Mouse (Mus musculus): ENCODE data around the gene Il1rap. TPM values are rescaled to one million over a fixed set of nuclear protein-coding genes. Genes with fewer than 3 reads are reported as not detected.
A peak's percentile ranks its signal among the peaks of the same experiment; 100 is the strongest.

Gene Il1rap
- 5.5 and 7.8 TPM in 2 replicates for polyA plus RNA-seq (2016; fragmentation: Nextera tagmentation; extraction: Ambion mirVana)

DNA sequence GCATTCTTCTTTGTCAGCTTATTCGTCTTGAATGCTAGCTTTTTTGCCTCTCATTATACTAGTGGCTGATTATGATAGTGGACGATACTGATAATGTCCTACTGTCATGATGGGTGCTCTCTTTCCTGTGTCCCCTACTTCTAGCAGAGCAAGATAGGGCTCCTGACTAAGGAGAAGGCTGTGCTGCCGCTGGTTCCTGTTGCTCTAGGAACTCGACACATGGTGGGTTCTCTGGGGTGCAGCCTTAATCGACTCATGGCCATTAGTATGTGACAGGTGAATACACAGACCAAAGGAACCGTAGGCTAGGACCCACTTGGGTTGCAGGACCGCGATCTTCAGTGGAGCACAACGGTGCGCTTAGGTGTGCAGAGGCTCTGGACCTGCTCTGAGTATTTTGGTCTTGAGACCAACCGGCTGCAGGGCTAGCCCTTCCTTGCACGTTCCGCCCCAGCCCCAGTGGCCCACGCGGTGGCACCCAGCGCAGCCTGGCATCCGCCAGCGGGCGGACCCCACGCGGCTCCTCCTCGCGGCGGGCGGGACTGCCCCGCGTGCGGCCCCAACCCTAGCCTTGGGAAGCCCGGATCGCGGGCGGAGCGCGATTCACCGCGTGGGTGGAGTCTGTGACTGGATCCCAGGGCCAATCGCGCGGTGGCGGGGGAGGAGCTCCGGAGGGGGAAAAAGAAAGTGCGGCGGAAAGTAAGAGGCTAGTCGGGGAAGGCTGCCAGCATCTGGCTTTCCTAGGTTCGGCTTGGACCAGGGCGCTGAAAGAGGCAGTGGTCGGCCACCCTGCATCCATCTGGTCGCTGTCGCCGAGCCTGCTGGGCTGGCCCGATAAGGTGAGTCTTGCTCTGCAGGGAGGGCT lies at the start of gene Il1rap:
Il1rap (plus strand) TSS at position 657 of the 865 bp plus-strand sequence.
- 2% methylated on average over 47 of the region's 51 CpGs for WGBS
- Histone ChIP-seq H3K4me3 (peak within 1 kb of the TSS; percentile 61), H3K9me3 (no peaks in the 10 kb centered on the region), H3K27ac (replicated peaks) (no peak within 1 kb of the TSS), H3K4me2 (replicated peaks) (peak within 1 kb of the TSS; percentile 83), H3K9ac (replicated peaks) (peak within 1 kb of the TSS; percentile 54), H3K4me1 (no peaks in the 10 kb centered on the region), H3K36me3 (no peaks in the 10 kb centered on the region), H3K27me3 (peaks cover 7% of the 10 kb centered on the region)
- ATAC-seq (ENCODE audit: low FRiP score, low read depth): peak; percentile 97

DNA sequence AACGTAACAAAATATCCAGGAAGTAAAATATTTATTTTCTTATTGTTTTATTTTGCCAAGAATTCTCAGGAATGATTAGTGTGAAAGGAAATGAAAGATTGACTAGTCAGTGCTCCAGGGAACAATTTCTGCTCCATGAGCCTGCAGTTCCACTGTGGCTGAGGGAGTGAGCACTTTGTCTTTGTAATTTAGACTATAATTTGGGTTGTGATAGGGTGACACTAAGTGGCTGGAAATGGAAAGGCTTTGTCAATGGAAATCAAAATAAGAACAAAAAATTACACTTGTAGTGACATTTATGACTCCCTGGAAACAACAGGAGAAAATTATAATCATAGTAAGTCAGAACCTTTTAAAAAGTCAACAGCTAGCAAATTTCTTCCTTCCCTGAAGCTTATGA lies 49.2 kb upstream of the Il1rap start:
- 86% methylated on average over 1 of the region's 1 CpGs for WGBS
- no peaks in the 10 kb centered on the region for H3K9me3 ChIP-seq
- ATAC-seq (ENCODE audit: low FRiP score, low read depth): no peak

DNA sequence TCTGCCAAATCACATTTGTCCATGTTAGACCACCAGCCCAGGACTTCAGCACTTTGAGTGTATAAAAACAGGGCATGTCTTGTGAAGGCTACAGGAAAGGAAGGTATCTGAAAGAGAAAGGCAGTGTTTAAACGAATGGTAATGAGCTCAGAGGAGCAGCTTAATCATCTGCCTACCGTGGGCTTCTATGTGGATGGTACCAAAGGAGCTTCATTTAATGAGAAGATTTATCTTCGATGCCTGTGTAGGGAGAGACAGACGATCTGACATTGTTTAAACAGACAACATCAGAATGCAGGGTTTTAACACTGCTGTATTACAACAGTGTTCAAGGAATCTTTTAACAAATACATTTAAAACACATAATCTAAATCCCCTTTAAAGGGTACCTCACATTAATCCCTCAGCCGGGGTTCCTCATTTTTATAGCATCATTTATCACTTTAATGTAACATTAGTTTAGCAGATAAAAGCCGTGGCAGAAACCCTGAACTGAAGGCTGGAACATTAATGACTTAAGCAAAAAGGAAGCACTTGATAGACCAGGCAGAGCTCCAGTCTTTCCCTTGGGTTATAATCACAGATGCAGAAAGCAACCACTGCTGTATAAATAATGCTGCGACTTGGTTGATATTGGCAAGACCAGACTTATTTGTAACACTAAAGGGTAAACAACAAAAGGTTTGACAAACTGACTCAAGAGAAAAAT lies 35.2 kb upstream of the Il1rap start:
- Histone ChIP-seq H3K36me3 (no peaks in the 10 kb centered on the region), H3K4me2 (replicated peaks) (no peak overlapping the region), H3K9me3 (no peaks in the 10 kb centered on the region), H3K4me1 (no peaks in the 10 kb centered on the region), H3K9ac (replicated peaks) (no peak overlapping the region), H3K27ac (replicated peaks) (0 out of 2 replicates have a peak overlapping the region, but pooled peaks have one; percentile 20), H3K4me3 (no peak overlapping the region), H3K27me3 (no peaks in the 10 kb centered on the region)
- WGBS: 21% methylated on average over 7 of the region's 7 CpGs
- no peak for ATAC-seq (ENCODE audit: low FRiP score, low read depth)

More for the DNA sequence above, 49.2 kb upstream of the Il1rap start:
- no peaks in the 10 kb centered on the region for H3K36me3 ChIP-seq
- H3K27me3 ChIP-seq: no peaks in the 10 kb centered on the region
- peaks cover 7% of the 10 kb centered on the region; the same call in 1 of the 2 replicates for H3K4me1 ChIP-seq
- H3K4me3 ChIP-seq: no peak overlapping the region
- H3K4me2 ChIP-seq (replicated peaks): no peak overlapping the region
- H3K9ac ChIP-seq (replicated peaks): no peak overlapping the region
- no peak overlapping the region for H3K27ac ChIP-seq (replicated peaks)

DNA sequence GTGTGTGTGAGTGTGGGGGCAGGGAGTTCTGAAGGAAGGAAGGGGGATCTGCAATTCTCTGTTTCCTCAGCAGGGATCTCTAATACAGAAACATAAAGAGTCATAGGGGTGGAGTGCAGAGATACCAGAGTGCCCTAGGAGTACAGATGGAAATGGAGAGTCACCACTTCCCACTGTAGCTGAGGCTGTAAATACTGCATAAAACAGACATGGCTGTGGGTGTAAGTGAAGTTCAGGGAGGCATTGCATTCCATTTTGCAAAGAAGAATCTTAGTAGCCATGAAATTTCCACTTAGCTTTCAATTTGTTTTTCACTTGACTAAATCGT lies 34.7 kb upstream of the Il1rap start:
- Histone ChIP-seq H3K4me1 (no peaks in the 10 kb centered on the region), H3K9ac (replicated peaks) (no peak overlapping the region), H3K4me3 (no peak overlapping the region), H3K36me3 (no peaks in the 10 kb centered on the region), H3K9me3 (no peaks in the 10 kb centered on the region), H3K4me2 (replicated peaks) (no peak overlapping the region), H3K27me3 (no peaks in the 10 kb centered on the region), H3K27ac (replicated peaks) (0 out of 2 replicates have a peak overlapping the region, but pooled peaks have one; percentile 20)
- no peak for ATAC-seq (ENCODE audit: low FRiP score, low read depth)
- 81% methylated on average over 1 of the region's 1 CpGs for WGBS

DNA sequence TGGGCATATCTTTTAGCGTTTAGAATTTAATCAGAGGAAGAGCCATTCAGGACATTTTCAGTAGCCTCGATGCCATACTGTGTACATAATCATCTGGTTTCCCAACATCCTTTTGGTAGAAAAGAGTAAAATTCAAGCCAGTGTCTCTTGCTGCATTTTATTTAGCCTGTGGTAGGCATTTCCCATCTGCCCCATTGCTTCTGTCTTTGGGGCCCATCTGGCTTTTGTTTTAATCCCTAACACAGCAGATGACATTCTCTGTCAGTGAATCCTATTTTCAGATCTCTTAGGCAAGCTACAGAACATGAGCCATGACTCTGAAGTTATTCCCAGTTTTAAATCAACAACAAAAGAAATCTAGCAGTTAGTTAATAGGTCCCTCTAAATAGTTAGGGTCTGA lies 32.3 kb upstream of the Il1rap start:
- Histone ChIP-seq H3K9ac (replicated peaks) (no peak overlapping the region), H3K9me3 (no peaks in the 10 kb centered on the region), H3K4me1 (no peaks in the 10 kb centered on the region), H3K4me3 (no peak overlapping the region), H3K36me3 (no peaks in the 10 kb centered on the region), H3K4me2 (replicated peaks) (no peak overlapping the region), H3K27ac (replicated peaks) (no peak overlapping the region), H3K27me3 (no peaks in the 10 kb centered on the region)
- 89% methylated on average over 2 of the region's 2 CpGs for WGBS
- no peak for ATAC-seq (ENCODE audit: low FRiP score, low read depth)

DNA sequence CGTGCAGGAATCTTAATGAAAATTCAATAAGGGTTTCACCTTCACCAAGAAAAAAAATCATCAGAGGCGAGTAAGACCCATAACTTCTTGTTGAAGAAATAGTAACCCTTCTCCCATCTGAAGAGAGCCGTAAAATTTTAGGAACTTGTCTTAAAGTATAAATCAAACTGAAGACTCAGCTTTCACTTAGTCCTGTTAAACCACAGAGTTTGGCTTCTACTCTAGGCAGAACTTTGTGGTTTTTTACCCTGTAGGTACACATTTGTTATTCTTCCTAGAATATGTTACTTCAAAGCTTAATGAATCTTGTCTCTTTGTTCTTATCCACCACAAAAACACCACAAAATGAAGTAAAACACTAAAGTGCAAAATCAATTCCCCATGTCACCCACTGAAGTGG lies 29.3 kb upstream of the Il1rap start:
- Histone ChIP-seq H3K4me2 (replicated peaks) (no peak overlapping the region), H3K36me3 (no peaks in the 10 kb centered on the region), H3K27ac (replicated peaks) (no peak overlapping the region), H3K9me3 (no peaks in the 10 kb centered on the region), H3K4me1 (no peaks in the 10 kb centered on the region), H3K27me3 (no peaks in the 10 kb centered on the region), H3K9ac (replicated peaks) (no peak overlapping the region), H3K4me3 (no peak overlapping the region)
- no peak for ATAC-seq (ENCODE audit: low FRiP score, low read depth)
- 88% methylated on average over 3 of the region's 3 CpGs for WGBS

DNA sequence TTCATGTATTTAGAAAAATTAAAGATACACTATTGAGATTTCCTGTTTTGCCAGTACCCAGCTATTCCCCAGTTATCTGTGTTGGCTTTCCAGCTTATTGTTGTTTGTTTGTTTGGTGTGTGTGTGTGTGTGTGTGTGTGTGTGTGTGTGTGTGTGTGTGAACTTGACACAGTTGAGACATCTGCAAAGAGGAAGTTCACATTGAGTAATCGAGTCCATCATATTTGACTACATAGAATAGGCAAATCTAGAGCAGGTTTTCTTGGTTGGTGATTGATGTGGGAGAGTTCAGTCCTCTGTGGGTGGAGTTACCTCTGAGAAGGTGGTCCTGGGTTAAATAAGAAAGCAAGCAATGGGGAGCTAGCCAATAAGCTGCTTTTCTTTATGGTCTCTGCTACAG lies 22.7 kb upstream of the Il1rap start:
- Histone ChIP-seq H3K27me3 (no peaks in the 10 kb centered on the region), H3K4me1 (no peaks in the 10 kb centered on the region), H3K9ac (replicated peaks) (no peak overlapping the region), H3K4me2 (replicated peaks) (no peak overlapping the region), H3K4me3 (no peak overlapping the region), H3K9me3 (no peaks in the 10 kb centered on the region), H3K27ac (replicated peaks) (no peak overlapping the region), H3K36me3 (no peaks in the 10 kb centered on the region)
- no peak for ATAC-seq (ENCODE audit: low FRiP score, low read depth)
- 100% methylated on average over 1 of the region's 1 CpGs for WGBS

DNA sequence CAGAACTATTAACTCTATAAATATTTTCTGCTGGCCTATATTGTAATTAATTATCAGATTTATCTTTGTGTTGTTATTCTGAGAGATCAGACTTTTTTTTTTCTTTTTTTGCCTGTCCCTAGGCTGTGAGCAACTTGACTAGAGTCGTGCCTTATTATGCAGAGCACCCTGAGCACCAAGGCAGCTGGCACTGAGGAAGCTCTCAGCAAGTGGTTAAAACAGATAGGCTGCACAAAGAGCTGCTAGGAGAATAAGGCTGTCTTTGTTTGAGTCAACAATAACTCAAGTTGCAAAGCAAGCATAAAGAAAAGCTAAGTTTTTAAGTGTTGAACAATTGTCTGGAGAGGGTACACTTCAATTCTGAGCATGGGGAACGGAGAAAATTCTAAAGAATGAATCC lies 19.8 kb upstream of the Il1rap start:
- H3K4me3 ChIP-seq: no peak overlapping the region
- H3K9me3 ChIP-seq: no peaks in the 10 kb centered on the region
- ATAC-seq (ENCODE audit: low FRiP score, low read depth): no peak
- WGBS: 16% methylated on average over 2 of the region's 2 CpGs
- no peaks in the 10 kb centered on the region for H3K27me3 ChIP-seq
- no peaks in the 10 kb centered on the region for H3K4me1 ChIP-seq
- H3K9ac ChIP-seq (replicated peaks): no peak overlapping the region
- no peak overlapping the region for H3K27ac ChIP-seq (replicated peaks)
- no peaks in the 10 kb centered on the region for H3K36me3 ChIP-seq
- H3K4me2 ChIP-seq (replicated peaks): no peak overlapping the region

DNA sequence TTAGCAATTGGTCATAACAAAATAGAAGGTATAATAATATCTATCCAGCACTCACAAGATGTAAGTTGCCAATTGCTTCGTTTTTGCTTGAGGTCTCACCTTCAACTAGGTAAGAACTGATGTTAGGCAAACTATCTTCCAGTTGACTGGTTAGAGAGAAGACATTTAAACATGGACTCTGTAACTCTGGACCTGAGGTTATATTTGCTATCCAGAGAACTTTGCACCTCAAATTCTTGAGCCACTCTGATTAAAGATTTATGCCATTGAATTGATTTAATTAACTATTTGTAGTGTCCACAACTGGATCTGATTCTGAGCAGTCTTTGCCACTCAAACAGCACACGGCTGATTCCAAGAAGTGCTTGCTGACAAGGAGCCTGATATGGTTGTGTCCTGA lies 18.7 kb upstream of the Il1rap start:
- WGBS: 79% methylated on average over 2 of the region's 2 CpGs
- no peak overlapping the region for H3K4me3 ChIP-seq
- no peak overlapping the region for H3K9ac ChIP-seq (replicated peaks)
- no peaks in the 10 kb centered on the region for H3K27me3 ChIP-seq
- H3K36me3 ChIP-seq: no peaks in the 10 kb centered on the region
- no peaks in the 10 kb centered on the region for H3K4me1 ChIP-seq
- no peak overlapping the region for H3K4me2 ChIP-seq (replicated peaks)
- no peak overlapping the region for H3K27ac ChIP-seq (replicated peaks)
- H3K9me3 ChIP-seq: no peaks in the 10 kb centered on the region
- ATAC-seq (ENCODE audit: low FRiP score, low read depth): no peak

DNA sequence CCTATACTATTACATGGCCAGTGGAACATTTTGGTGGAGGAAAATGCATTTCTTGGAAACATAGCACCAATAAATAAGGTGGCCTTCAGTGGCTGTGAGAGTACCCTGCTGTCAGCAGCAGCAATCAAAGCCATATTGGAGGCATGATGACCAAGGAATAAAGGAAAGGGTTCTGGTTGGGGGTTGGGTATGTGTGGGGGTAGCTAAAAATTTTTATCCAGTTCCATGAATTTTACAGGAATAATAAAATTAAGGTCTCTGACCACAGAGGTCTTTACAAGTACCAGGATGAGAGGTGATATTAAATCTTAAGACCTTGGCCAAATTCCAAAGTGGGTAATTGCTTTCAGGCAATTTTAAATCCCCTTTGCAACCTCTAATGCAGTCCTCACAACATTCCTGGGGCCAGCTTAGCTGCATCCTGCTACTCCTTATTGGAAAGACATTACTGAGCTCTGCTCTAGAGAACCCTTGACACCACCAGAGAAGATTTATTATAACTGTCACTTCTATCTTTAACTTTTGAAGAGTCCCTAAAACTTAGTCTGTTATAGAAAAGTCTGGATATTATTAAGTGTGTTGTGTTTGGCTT lies 12.0 kb upstream of the Il1rap start:
- ATAC-seq (ENCODE audit: low FRiP score, low read depth): no peak
- no peak overlapping the region for H3K9ac ChIP-seq (replicated peaks)
- no peaks in the 10 kb centered on the region for H3K36me3 ChIP-seq
- no peak overlapping the region for H3K4me3 ChIP-seq
- no peak overlapping the region for H3K27ac ChIP-seq (replicated peaks)
- H3K9me3 ChIP-seq: no peaks in the 10 kb centered on the region
- H3K27me3 ChIP-seq: no peaks in the 10 kb centered on the region
- no peaks in the 10 kb centered on the region for H3K4me1 ChIP-seq
- no peak overlapping the region for H3K4me2 ChIP-seq (replicated peaks)

DNA sequence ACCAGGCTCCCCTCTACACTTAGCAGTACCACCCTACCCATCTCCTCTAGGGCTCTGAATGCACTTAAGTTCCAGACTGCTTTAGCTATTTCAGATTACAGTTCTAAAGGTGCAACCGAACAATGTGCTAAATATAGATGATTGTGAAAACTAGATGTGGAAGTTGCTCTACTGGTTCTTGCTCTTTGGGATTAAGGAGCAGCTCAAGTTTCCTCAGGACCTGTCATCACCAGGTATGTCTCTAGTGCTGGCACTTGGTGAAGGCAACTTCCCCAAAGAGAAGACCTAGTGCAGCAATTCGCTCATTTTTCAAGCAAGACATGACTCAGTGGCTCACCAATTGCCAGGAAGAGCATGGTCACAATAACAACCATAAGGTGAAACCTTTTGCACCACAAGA lies 9.7 kb upstream of the Il1rap start:
- Histone ChIP-seq H3K27ac (replicated peaks) (no peak overlapping the region), H3K36me3 (no peaks in the 10 kb centered on the region), H3K4me2 (replicated peaks) (no peak overlapping the region), H3K9ac (replicated peaks) (no peak overlapping the region), H3K27me3 (no peaks in the 10 kb centered on the region), H3K9me3 (no peaks in the 10 kb centered on the region), H3K4me1 (no peaks in the 10 kb centered on the region), H3K4me3 (no peak overlapping the region)
- WGBS: 89% methylated on average over 2 of the region's 2 CpGs
- no peak for ATAC-seq (ENCODE audit: low FRiP score, low read depth)

DNA sequence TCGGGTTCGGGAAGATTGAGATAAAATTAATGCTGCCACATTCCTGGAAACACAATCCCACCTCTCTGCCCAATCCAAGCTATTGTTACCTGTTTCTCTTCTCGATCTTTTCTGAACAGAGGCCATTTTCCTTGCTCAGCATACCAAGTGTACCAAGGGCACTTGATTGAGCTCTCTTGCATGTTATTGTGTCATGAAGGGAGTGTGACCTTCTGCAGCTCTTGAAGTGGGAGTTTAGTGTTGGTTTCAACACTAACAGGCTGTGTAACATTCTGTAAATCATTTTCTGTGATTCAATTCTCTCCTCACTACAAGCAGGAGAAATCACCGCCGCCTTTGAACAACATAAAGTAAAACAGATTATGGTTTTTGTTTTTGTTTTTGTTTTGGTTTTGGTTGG lies 7.3 kb upstream of the Il1rap start:
- H3K27me3 ChIP-seq: no peaks in the 10 kb centered on the region
- 95% methylated on average over 5 of the region's 5 CpGs for WGBS

More for the DNA sequence above, 7.3 kb upstream of the Il1rap start:
- Histone ChIP-seq H3K4me1 (no peaks in the 10 kb centered on the region), H3K9ac (replicated peaks) (no peak overlapping the region), H3K27ac (replicated peaks) (no peak overlapping the region), H3K9me3 (no peaks in the 10 kb centered on the region), H3K4me2 (replicated peaks) (no peak overlapping the region), H3K4me3 (no peak overlapping the region), H3K36me3 (no peaks in the 10 kb centered on the region)
- no peak for ATAC-seq (ENCODE audit: low FRiP score, low read depth)

Measured in midbrain, embryonic 12.5 days (tissue).